Mouse (Mus musculus) bone marrow, adult 2 months (tissue): ENCODE data around the gene Jade2. TPM values are rescaled to one million over a fixed set of nuclear protein-coding genes. Genes with fewer than 3 reads are reported as not detected.
A peak's percentile ranks its signal among the peaks of the same experiment; 100 is the strongest.

Experiments
- H3K27ac ChIP-seq: fragments of 200-500 bp; 2 replicates; pipeline ENCODE4 v1.5.1; 2012; ENCODE audit warnings: low read depth, mild to moderate bottlenecking, control low read depth, inconsistent platforms, low read length; ENCODE audit not compliant: control insufficient read depth, poor library complexity, insufficient read depth
- H3K4me1 ChIP-seq: fragments of 200-500 bp; 2 replicates; pipeline ENCODE4 v1.6.1; 2011; ENCODE audit warnings: low read length; ENCODE audit not compliant: control insufficient read depth, insufficient read depth
- H3K4me3 ChIP-seq: fragments of 200-500 bp; replicated peaks from 2 replicates; pipeline ENCODE3; 2011; ENCODE audit warnings: mild to moderate bottlenecking, low read depth, low read length, control low read depth; ENCODE audit not compliant: control insufficient read depth
- CTCF ChIP-seq: fragments of 200-500 bp; IDR thresholded peaks from 2 replicates; pipeline ENCODE4 v1.5.1; 2011; ENCODE audit warnings: low read length, control low read depth; ENCODE audit not compliant: control insufficient read depth, insufficient read depth
- POLR2A ChIP-seq: fragments of 200-500 bp; IDR thresholded peaks from 2 replicates; pipeline ENCODE4 v1.6.1; 2011; ENCODE audit warnings: low read depth, mild to moderate bottlenecking, control low read depth, low read length, borderline replicate concordance; ENCODE audit not compliant: control insufficient read depth
- WGBS: fragments of 180-500 bp; shearing (Covaris S2); methylation state at CpG from one replicate; pipeline ENCODE4 v1.1.7; 2018; 5-methylcytosine and 5-hydroxymethylcytosine counted together
- polyA plus RNA-seq: library from polyadenylated mRNA; stranded (reverse); fragments of >200 nt; gene quantifications from 2 replicates; pipeline ENCODE4 v1.2.4, GENCODE M21; 2011; ENCODE audit warnings: low replicate concordance; ENCODE audit not compliant: missing spikeins, insufficient read depth, insufficient read length

The Jade2 gene
- polyA plus RNA-seq, 1 experiment = 5.9 TPM

GRCm38 (mm10) chr11:51854981-51855817 lies 2.3 kb downstream of the Jade2 start:
- peak overlapping the region; percentile 97 for H3K27ac ChIP-seq
- peak overlapping the region; percentile 96 for H3K4me3 ChIP-seq
- TF ChIP-seq POLR2A (0 out of 2 replicates have a peak, but pooled peaks have one; percentile 15), CTCF (peak; percentile 50; the same call in 1 of the 2 replicates)
- WGBS = 6% methylated on average over 42 of the region's 42 CpGs
- H3K4me1 ChIP-seq = no peaks in the 10 kb centered on the region

DNA sequence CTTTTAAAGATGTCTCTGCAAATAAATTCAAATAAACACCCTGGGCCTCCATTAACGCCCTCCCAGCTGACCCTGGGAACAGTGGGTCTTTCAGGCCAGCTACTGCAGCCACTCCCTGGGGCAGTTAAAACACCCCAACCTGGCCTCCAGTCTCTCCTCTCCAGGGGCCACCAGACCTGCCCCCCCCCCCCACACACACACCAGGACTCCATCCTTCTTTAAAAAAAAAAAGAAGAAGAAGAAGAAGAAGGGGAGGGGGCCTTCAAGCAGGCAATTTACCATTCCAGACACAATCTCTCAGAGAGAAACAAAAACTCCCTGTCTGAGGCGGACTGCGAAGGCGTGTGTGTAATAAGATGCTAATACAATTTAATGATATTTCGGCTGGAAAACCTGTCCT lies 4.9 kb downstream of the Jade2 start:
- H3K27ac ChIP-seq = no peak overlapping the region
- TF ChIP-seq POLR2A (no peak), CTCF (no peak)
- 91% methylated on average over 5 of the region's 5 CpGs for WGBS
- no peaks in the 10 kb centered on the region; the same call in 1 of the 2 replicates for H3K4me1 ChIP-seq
- H3K4me3 ChIP-seq = no peak overlapping the region

DNA sequence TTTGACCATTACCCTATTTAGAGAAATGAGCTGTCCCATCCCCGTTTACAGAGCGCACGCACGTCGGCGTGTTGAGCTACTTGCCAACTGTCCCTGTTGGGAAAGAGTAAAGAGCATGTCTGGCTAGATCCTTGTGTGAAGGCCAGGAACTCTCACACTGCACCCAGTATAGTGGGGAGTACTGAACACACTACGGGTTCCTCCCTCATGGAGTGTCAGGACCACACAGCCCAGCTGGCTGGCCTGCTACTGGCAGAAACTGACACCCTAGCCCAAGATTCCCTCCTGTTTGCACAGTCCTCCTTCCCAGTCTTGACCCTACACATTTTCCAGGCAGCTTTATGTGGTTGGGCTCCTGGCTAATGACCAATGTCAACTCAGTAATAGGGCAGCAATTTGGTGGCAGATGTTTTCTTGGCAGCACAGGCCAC lies 5.3 kb downstream of the Jade2 start:
- H3K27ac ChIP-seq = no peak overlapping the region
- no peaks in the 10 kb centered on the region; the same call in 1 of the 2 replicates for H3K4me1 ChIP-seq
- H3K4me3 ChIP-seq = no peak overlapping the region
- WGBS = 90% methylated on average over 7 of the region's 7 CpGs
- TF ChIP-seq POLR2A = no peak
- no peak for TF ChIP-seq CTCF

DNA sequence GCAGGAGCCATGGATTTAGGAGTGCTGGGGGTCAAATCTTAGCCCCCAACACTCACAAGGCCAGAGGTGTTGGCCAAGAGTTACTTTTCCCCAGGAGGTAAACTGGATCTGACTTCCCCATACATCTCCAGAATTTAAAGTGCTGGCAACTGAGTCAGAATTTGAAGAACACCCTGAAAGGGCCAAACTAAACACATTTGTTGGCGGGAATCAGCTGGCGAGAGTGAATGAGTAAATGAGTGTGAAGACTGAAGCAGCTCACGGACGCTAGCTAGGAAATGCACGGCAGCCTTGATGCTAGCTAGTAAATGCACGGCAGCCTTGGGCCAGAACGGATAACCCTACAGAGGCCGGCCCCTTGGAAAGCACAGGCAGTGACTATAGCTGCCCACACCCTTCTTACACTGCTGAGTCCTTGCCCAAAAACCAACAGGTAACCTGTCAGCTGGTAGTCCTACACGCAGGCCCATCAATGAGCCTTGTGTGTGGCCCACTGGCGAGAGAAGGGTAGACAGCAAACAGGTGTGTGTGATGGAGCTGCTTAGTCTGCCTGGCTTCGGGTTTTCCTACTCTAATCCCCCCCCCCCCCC lies 6.6 kb downstream of the Jade2 start:
- no peaks in the 10 kb centered on the region; the same call in 1 of the 2 replicates for H3K4me1 ChIP-seq
- WGBS = 92% methylated on average over 11 of the region's 11 CpGs
- H3K27ac ChIP-seq = no peak overlapping the region
- H3K4me3 ChIP-seq = no peak overlapping the region
- no peak for TF ChIP-seq CTCF
- TF ChIP-seq POLR2A = no peak

GRCm38 (mm10) chr11:51848324-51848723 lies 9.1 kb downstream of the Jade2 start:
- peak overlapping the region; percentile 34; the same call in 1 of the 2 replicates for H3K27ac ChIP-seq
- H3K4me1 ChIP-seq = no peaks in the 10 kb centered on the region; the same call in 1 of the 2 replicates
- 78% methylated on average over 3 of the region's 3 CpGs for WGBS
- no peak for TF ChIP-seq CTCF
- no peak for TF ChIP-seq POLR2A
- no peak overlapping the region for H3K4me3 ChIP-seq

DNA sequence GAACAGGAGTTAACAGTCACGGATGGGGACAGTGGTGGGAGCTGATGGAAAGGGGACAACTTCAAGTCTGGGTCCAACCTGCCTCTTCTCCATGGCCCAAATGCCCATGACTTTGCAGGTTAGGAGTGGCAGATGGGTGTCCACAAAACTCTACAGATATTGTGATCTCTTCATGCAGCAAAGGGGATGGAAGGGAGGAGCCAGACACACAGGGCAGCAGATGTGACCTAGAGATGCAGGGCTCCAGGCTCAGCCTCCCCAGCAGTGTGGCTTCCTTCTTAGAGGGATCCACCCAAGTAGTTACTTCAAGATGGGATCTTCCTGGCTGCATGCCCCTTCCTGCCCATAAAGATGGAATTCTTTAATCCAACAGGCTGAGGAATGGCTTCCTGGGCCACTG lies 9.6 kb downstream of the Jade2 start:
- 91% methylated on average over 1 of the region's 1 CpGs for WGBS
- TF ChIP-seq CTCF (no peak), POLR2A (no peak)
- Histone ChIP-seq H3K4me3 (no peak overlapping the region), H3K4me1 (no peaks in the 10 kb centered on the region; the same call in 1 of the 2 replicates), H3K27ac (peak overlapping the region; percentile 34; the same call in 1 of the 2 replicates)

- TF ChIP-seq POLR2A (no peak), CTCF (no peak)
Observed at GRCm38 (mm10) chr11:51845981-51846883, 11.2 kb downstream of the Jade2 start.

More at GRCm38 (mm10) chr11:51845981-51846883, 11.2 kb downstream of the Jade2 start:
- no peak overlapping the region for H3K4me3 ChIP-seq
- H3K27ac ChIP-seq = no peak overlapping the region
- H3K4me1 ChIP-seq = peaks cover 1% of the 10 kb centered on the region; the same call in 1 of the 2 replicates
- 89% methylated on average over 16 of the region's 16 CpGs for WGBS
